Mouse (Mus musculus) kidney, embryonic 15.5 days (tissue): ENCODE measurements at regions not wholly inside any gene's neighbourhood (a gene's known extent, or its start where the extent isn't known, plus 50 kb on each side); places are given as distances from the start of the nearest gene placed in this dataset.

Source experiments
- ATAC-seq: fragments of 200-750 bp; cut with Nextera tagmentation; replicated peaks from 2 replicates; pipeline ENCODE4 v1.8.0; 2017; ENCODE audit warnings: moderate TSS enrichment; ENCODE audit not compliant: low FRiP score
- H3K27ac ChIP-seq: fragments of 300-500 bp; sonication (generic); 2 replicates; pipeline ENCODE4 v1.5.1; 2015; ENCODE audit warnings: mild to moderate bottlenecking, inconsistent platforms
- H3K27me3 ChIP-seq: fragments of 300-500 bp; sonication (generic); 2 replicates; pipeline ENCODE4 v1.6.1; 2015; ENCODE audit warnings: inconsistent platforms
- H3K36me3 ChIP-seq: fragments of 300-500 bp; sonication (generic); 2 replicates; pipeline ENCODE4 v1.6.1; 2015; ENCODE audit warnings: inconsistent platforms
- H3K4me1 ChIP-seq: fragments of 300-500 bp; sonication (generic); 2 replicates; pipeline ENCODE4 v1.6.1; 2015; ENCODE audit warnings: inconsistent platforms
- H3K4me2 ChIP-seq: fragments of 300-500 bp; sonication (generic); 2 replicates; pipeline ENCODE4 v1.6.1; 2015; ENCODE audit warnings: moderate library complexity, mild to moderate bottlenecking, inconsistent platforms
- H3K4me3 ChIP-seq: fragments of 300-500 bp; sonication (generic); replicated peaks from 2 replicates; pipeline ENCODE4 v1.5.1; 2015; ENCODE audit warnings: mild to moderate bottlenecking, inconsistent platforms
- H3K9ac ChIP-seq: fragments of 300-500 bp; sonication (generic); 2 replicates; pipeline ENCODE4 v1.6.1; 2015; ENCODE audit warnings: mild to moderate bottlenecking, inconsistent platforms
- H3K9me3 ChIP-seq: fragments of 300-500 bp; sonication (generic); replicated peaks from 2 replicates; pipeline ENCODE4 v1.6.1; 2016; ENCODE audit warnings: inconsistent platforms
- WGBS: fragments of 180-500 bp; shearing (Covaris S2); methylation state at CpG from one replicate; pipeline ENCODE4 v1.1.7; 2015; ENCODE audit warnings: mixed read lengths; 5-methylcytosine and 5-hydroxymethylcytosine counted together

- Histone ChIP-seq H3K27ac (no peak overlapping the region), H3K4me2 (no peak overlapping the region), H3K9ac (no peak overlapping the region), H3K4me1 (no peaks in the 10 kb centered on the region), H3K27me3 (0 out of 2 replicates have a peak, but pooled peaks cover 2% of the 10 kb centered on the region), H3K36me3 (no peaks in the 10 kb centered on the region), H3K9me3 (no peaks in the 10 kb centered on the region), H3K4me3 (no peak overlapping the region)
- ATAC-seq = peak; percentile 36; the same call in 1 of the 2 replicates
- WGBS = 75% methylated on average over 9 of the region's 9 CpGs
These were observed 51.7 kb upstream of the Wls start for GRCm38 (mm10) chr3:159787776-159788175.
